Mouse (Mus musculus) macrophage (primary cell): Measurements from ENCODE around the gene Surf1. TPM values are rescaled to one million over a fixed set of nuclear protein-coding genes. Genes with fewer than 3 reads are reported as not detected.
A peak's percentile ranks its signal among the peaks of the same experiment; 100 is the strongest.

ENCODE experiments used
- H3K27ac ChIP-seq: fragments of 350-480 bp; formaldehyde crosslinking; 2 replicates; pipeline ENCODE4 v1.9.0; 2021
- H3K36me3 ChIP-seq: fragments of 350-480 bp; formaldehyde crosslinking; 2 replicates; pipeline ENCODE4 v1.9.0; 2021; ENCODE audit errors: inconsistent target
- H3K4me3 ChIP-seq: fragments of 350-480 bp; formaldehyde crosslinking; 2 replicates; pipeline ENCODE4 v1.9.0; 2021; ENCODE audit errors: inconsistent target
- H3K79me2 ChIP-seq: fragments of 350-480 bp; formaldehyde crosslinking; 2 replicates; pipeline ENCODE4 v1.9.0; 2021; ENCODE audit errors: inconsistent target
- WGBS: methylation state at CpG from one replicate; pipeline ENCODE4 v1.1.7; 2026; ENCODE audit warnings: inconsistent platforms; ENCODE audit not compliant: missing documents; 5-methylcytosine and 5-hydroxymethylcytosine counted together
- polyA plus RNA-seq: library from polyadenylated mRNA; stranded (reverse); fragments of 250-400 nt; gene quantifications from 3 replicates; pipeline ENCODE4 v1.2.4, GENCODE M21; 2018; ENCODE audit warnings: inconsistent platforms

The Surf1 gene
- polyA plus RNA-seq, 1 experiment from 2014 or later, result 55.2 TPM

- peaks cover 15% of the 10 kb centered on the region for H3K79me2 ChIP-seq
- no peaks in the 10 kb centered on the region for H3K36me3 ChIP-seq
- H3K4me3 ChIP-seq, result no peak overlapping the region
- H3K27ac ChIP-seq, result no peak overlapping the region
- 14% methylated on average over 1 of the region's 1 CpGs for WGBS
Measured at GRCm38 (mm10) chr2:26936425-26936824, 20.1 kb upstream of the Surf1 start.

- 18% methylated on average over 2 of the region's 2 CpGs for WGBS
- no peak overlapping the region for H3K27ac ChIP-seq
- H3K36me3 ChIP-seq, result no peaks in the 10 kb centered on the region
- H3K4me3 ChIP-seq, result no peak overlapping the region
- H3K79me2 ChIP-seq, result peaks cover 26% of the 10 kb centered on the region
Measured at GRCm38 (mm10) chr2:26935286-26935685, 19.0 kb upstream of the Surf1 start.

- WGBS, result 3% methylated on average over 67 of the region's 70 CpGs
Measured at GRCm38 (mm10) chr2:26933304-26934055, 17.1 kb upstream of the Surf1 start, which contains the start of the genes Surf4 and Stkld1. Gene Surf4 (minus strand): TSS chr2:26933928. Gene Stkld1 (plus strand): TSS chr2:26934047.

GRCm38 (mm10) chr2:26932473-26933303 is 16.4 kb upstream of the Surf1 start:
- Histone ChIP-seq H3K27ac (peak overlapping the region; percentile 70), H3K36me3 (0 out of 2 replicates have a peak, but pooled peaks cover 5% of the 10 kb centered on the region), H3K79me2 (peaks cover 52% of the 10 kb centered on the region), H3K4me3 (peak overlapping the region; percentile 90)
- WGBS, result 0% methylated on average over 47 of the region's 49 CpGs

More at GRCm38 (mm10) chr2:26933304-26934055, 17.1 kb upstream of the Surf1 start, which contains the start of the genes Surf4 and Stkld1:
- Histone ChIP-seq H3K27ac (peak within 1 kb of the TSS; percentile 70), H3K79me2 (peaks cover 44% of the 10 kb centered on the region), H3K4me3 (peak within 1 kb of the TSS; percentile 90), H3K36me3 (0 out of 2 replicates have a peak, but pooled peaks cover 5% of the 10 kb centered on the region)

GRCm38 (mm10) chr2:26930390-26930789 is 14.1 kb upstream of the Surf1 start:
- H3K36me3 ChIP-seq, result peaks cover 23% of the 10 kb centered on the region
- H3K4me3 ChIP-seq, result no peak overlapping the region
- H3K27ac ChIP-seq, result no peak overlapping the region
- H3K79me2 ChIP-seq, result peaks cover 75% of the 10 kb centered on the region
- WGBS, result 22% methylated on average over 1 of the region's 1 CpGs

GRCm38 (mm10) chr2:26927745-26928476 is 11.6 kb upstream of the Surf1 start:
- H3K4me3 ChIP-seq, result no peak overlapping the region
- peaks cover 100% of the 10 kb centered on the region for H3K79me2 ChIP-seq
- peak overlapping the region; percentile 30 for H3K27ac ChIP-seq
- 87% methylated on average over 6 of the region's 6 CpGs for WGBS
- H3K36me3 ChIP-seq, result peaks cover 48% of the 10 kb centered on the region

GRCm38 (mm10) chr2:26921784-26922183 is 5.5 kb upstream of the Surf1 start:
- H3K79me2 ChIP-seq, result peaks cover 90% of the 10 kb centered on the region
- H3K4me3 ChIP-seq, result no peak overlapping the region
- 80% methylated on average over 7 of the region's 9 CpGs for WGBS
- H3K27ac ChIP-seq, result no peak overlapping the region
- H3K36me3 ChIP-seq, result peaks cover 86% of the 10 kb centered on the region

- Histone ChIP-seq H3K36me3 (peaks cover 72% of the 10 kb centered on the region), H3K79me2 (peaks cover 84% of the 10 kb centered on the region), H3K27ac (no peak overlapping the region), H3K4me3 (no peak overlapping the region)
- WGBS, result 91% methylated on average over 6 of the region's 6 CpGs
Measured at GRCm38 (mm10) chr2:26920190-26920855, 4.0 kb upstream of the Surf1 start.

- Histone ChIP-seq H3K4me3 (no peak overlapping the region), H3K27ac (no peak overlapping the region), H3K36me3 (peaks cover 65% of the 10 kb centered on the region), H3K79me2 (peaks cover 84% of the 10 kb centered on the region)
- 96% methylated on average over 3 of the region's 3 CpGs for WGBS
Measured at GRCm38 (mm10) chr2:26919684-26920083, 3.4 kb upstream of the Surf1 start.

GRCm38 (mm10) chr2:26916738-26917137 is 408 bp upstream of the Surf1 start:
- peak overlapping the region; percentile 85 for H3K27ac ChIP-seq
- WGBS, result 1% methylated on average over 13 of the region's 13 CpGs
- peaks cover 88% of the 10 kb centered on the region for H3K79me2 ChIP-seq
- H3K36me3 ChIP-seq, result peaks cover 53% of the 10 kb centered on the region
- peak overlapping the region; percentile 99 for H3K4me3 ChIP-seq

- Histone ChIP-seq H3K36me3 (peaks cover 29% of the 10 kb centered on the region), H3K27ac (no peak overlapping the region), H3K79me2 (peaks cover 89% of the 10 kb centered on the region), H3K4me3 (no peak overlapping the region)
- 94% methylated on average over 8 of the region's 8 CpGs for WGBS
Measured at GRCm38 (mm10) chr2:26914148-26914941, 2.0 kb downstream of the Surf1 start.

- Histone ChIP-seq H3K4me3 (no peak overlapping the region), H3K79me2 (peaks cover 89% of the 10 kb centered on the region), H3K36me3 (peaks cover 21% of the 10 kb centered on the region; the same call in 1 of the 2 replicates), H3K27ac (no peak overlapping the region)
- WGBS, result 85% methylated on average over 15 of the region's 17 CpGs
Measured at GRCm38 (mm10) chr2:26913416-26914147, 2.7 kb downstream of the Surf1 start.
